Mouse (Mus musculus) mature B cell (primary cell): ENCODE data around the gene Ttc21b.

Experiments
- in situ Hi-C: fragments of 300-500 bp; cut with MboI; formaldehyde crosslinking; loops from 2 replicates; pipeline ENCODE4 v1.14.3; 2019

The Ttc21b gene

GRCm38 (mm10) chr2:66171643-66172042, 84.8 kb downstream of the Ttc21b start:
- in situ Hi-C loops = no loop called here

GRCm38 (mm10) chr2:66170721-66171120, 85.7 kb downstream of the Ttc21b start:
- in situ Hi-C loops = no loop called here

- in situ Hi-C loops = no loop called here
Observed at GRCm38 (mm10) chr2:66165025-66165424, 91.4 kb downstream of the Ttc21b start.

GRCm38 (mm10) chr2:66158140-66158915, 98.1 kb downstream of the Ttc21b start:
- in situ Hi-C loops = no loop called here

GRCm38 (mm10) chr2:66151436-66151835, 105.0 kb downstream of the Ttc21b start:
- in situ Hi-C loops = no loop called here

GRCm38 (mm10) chr2:66150531-66150930, 105.9 kb downstream of the Ttc21b start:
- in situ Hi-C loops = no loop called here

- in situ Hi-C loops = no loop called here
Observed at GRCm38 (mm10) chr2:66148654-66149230, 107.7 kb downstream of the Ttc21b start.

GRCm38 (mm10) chr2:66146473-66146872, 109.9 kb downstream of the Ttc21b start:
- in situ Hi-C loops = no loop called here

- in situ Hi-C loops = no loop called here
Observed at GRCm38 (mm10) chr2:66144770-66145169, 111.6 kb downstream of the Ttc21b start.

- in situ Hi-C loops = no loop called here
Observed at GRCm38 (mm10) chr2:66143284-66143683, 113.1 kb downstream of the Ttc21b start.

- in situ Hi-C loops = no loop called here
Observed at GRCm38 (mm10) chr2:66142711-66143110, 113.7 kb downstream of the Ttc21b start.

GRCm38 (mm10) chr2:66142268-66142667, 114.1 kb downstream of the Ttc21b start:
- in situ Hi-C loops = no loop called here

GRCm38 (mm10) chr2:66140246-66140645, 116.2 kb downstream of the Ttc21b start:
- in situ Hi-C loops = no loop called here
